Mouse (Mus musculus) ovary, postnatal 14 days (tissue): ENCODE data around the gene Lypd1.

Experiments
- DNase-seq: peaks from one replicate; pipeline ENCODE4 v3.0.0; 2022; ENCODE audit warnings: low spot score

Gene Lypd1

GRCm38 (mm10) chr1:125912601-125913600 lies at the start of gene Lypd1:
Gene Lypd1 (minus strand): TSS chr1:125913101.
- no peak for DNase-seq

DNA sequence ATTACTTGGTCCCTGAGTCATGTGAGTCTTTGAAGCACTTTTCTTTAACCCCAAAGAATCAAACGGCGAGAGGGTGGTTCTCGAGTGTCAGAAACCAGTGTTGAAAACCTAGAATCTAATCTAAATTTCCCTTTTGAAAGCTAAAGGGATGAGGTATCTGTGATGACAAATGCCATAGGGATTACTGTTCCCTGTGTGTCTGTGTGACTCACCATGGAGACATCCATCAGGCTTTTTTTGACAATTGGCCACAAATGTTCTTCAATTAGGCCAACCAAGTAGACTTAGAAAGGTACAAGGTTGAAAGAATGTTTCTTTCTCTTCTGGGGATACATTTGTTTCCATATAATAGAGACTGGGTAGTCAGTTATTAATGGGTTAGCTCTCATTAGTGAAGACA lies 38.1 kb upstream of the Lypd1 start:
- DNase-seq: no peak

- DNase-seq: no peak
Measured at GRCm38 (mm10) chr1:125949076-125949475, 36.2 kb upstream of the Lypd1 start.

DNA sequence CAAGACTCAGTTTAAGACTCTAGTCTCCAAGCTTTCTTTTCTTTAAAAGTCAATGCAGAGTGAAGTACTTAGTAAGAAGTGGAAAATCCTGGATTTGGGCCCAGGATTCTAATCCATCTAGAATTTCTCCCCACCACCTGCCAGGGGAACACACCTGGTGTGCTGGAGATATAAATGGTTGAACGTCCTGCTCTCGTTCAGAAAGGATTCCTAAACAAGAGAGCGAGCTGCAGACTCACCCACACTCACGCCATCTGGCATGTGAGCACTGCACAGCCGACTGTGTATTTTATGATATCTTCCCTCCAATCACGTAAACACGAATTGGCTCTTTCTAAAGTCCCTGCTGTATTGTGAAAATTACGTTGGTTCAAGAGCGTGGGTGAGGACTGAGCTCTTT lies 32.2 kb upstream of the Lypd1 start:
- DNase-seq: no peak

GRCm38 (mm10) chr1:125943305-125943704 lies 30.4 kb upstream of the Lypd1 start:
- no peak for DNase-seq

DNA sequence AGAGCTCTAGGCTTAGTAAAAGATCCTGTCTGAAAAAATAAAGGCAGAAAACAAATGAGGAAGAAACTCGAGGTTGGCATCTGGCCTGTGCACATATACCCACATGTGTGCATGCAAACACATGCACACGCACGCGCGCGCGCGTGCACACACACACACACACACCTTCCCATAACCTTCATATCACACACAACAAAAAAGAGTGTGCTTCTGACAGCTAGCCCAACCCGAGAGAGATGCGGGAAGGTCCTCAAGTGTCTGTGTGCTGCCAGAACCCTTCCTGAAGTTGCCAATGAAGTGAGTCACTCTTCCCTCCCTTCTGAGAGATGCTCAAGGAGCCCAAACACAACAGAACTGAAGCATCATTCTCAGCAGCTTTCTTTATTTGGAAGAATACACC lies 12.6 kb upstream of the Lypd1 start:
- DNase-seq: no peak

GRCm38 (mm10) chr1:125923062-125923461 lies 10.2 kb upstream of the Lypd1 start:
- no peak for DNase-seq

- no peak for DNase-seq
Measured at GRCm38 (mm10) chr1:125920696-125921095, 7.8 kb upstream of the Lypd1 start.

DNA sequence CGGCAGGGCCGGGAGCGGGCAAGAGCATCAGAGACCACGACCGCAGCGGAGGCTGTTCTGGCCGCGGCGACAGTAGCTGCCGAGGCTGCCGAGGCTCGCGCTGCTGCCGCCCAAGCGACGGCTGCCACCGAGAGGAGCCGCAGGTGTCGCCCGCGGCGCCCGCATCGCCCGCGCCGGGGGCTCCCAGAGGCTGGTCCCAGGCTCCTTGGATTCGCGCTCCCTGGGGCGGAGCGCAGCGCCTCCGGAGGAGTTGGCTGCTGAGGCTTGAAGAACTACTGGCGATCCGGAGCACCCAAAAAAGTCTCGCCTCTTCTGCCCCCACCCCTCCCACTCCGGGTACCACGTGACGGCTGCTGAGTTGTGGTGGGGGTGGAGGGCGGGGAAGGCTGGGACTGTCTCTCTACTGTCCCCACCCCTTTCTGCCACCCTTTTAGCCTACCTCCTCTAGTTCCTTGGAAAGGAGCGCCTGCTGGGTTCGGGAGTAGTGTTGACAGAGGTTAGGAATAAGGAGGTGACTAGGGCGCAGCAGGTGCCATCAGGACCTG lies 928 bp downstream of the Lypd1 start:
- DNase-seq: no peak

GRCm38 (mm10) chr1:125911337-125911900 lies 1.5 kb downstream of the Lypd1 start:
- no peak for DNase-seq

DNA sequence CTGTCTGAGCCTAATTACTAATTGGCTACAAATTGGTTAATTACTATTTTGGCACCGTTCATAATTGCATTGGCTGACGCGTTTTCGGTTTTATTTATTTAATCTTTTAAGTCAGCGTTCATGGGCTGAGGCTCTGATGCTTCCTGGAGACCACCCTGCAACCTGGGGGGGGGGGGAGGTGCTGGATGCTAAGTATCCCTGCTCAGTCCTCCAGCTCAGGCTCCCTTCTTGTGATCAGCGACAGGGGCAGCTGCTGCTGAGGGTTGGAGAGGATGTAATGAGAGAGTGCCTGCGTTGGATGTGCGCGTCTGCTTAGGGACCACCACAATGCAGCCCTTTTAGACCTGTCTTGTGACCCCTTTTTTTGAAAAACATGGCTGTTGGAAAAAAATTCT lies 2.0 kb downstream of the Lypd1 start:
- DNase-seq: no peak

GRCm38 (mm10) chr1:125910211-125910870 lies 2.6 kb downstream of the Lypd1 start:
- no peak for DNase-seq

- DNase-seq: no peak
Measured at GRCm38 (mm10) chr1:125893158-125893557, 19.7 kb downstream of the Lypd1 start.

- no peak for DNase-seq
Measured at GRCm38 (mm10) chr1:125870056-125870455, 42.8 kb downstream of the Lypd1 start.

DNA sequence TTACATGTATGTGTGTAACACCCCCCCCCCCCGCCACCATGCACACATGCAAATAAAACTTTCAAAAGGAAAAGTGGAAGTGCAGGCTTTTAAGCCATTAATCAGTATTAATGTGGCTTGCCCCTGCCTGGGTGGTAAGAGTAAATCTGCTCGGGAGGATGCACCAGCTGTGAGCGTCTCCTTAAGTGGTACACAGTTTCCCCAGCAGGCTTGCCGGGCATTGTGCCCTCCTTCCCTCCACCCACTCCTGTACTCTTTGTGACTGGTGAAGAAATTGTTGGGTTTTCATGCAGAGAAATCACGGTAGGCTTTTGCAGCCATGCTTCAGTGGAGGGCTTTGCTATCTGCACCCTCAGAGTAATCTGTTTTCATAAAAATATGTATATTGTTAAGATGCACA lies 54.3 kb downstream of the Lypd1 start:
- DNase-seq: no peak

DNA sequence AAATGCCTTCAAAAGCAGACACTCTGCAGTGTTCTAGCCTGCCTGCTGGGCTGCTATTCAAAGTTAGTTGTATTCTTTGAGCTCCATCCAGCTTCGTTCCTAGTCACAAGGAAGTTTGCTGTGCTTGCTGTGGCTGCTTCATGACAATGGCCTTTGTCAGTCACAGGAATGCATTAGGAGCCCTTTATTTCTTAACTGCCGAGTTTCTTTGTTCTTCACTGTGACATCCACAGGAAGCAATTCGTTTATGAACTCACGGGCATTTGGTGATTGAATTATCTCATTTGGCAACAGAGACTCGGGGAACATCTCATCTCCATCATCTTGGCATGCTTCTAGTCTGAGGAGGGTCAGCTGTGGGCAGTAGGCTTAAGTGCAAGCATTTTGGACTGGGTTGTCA lies 58.3 kb downstream of the Lypd1 start:
- no peak for DNase-seq

DNA sequence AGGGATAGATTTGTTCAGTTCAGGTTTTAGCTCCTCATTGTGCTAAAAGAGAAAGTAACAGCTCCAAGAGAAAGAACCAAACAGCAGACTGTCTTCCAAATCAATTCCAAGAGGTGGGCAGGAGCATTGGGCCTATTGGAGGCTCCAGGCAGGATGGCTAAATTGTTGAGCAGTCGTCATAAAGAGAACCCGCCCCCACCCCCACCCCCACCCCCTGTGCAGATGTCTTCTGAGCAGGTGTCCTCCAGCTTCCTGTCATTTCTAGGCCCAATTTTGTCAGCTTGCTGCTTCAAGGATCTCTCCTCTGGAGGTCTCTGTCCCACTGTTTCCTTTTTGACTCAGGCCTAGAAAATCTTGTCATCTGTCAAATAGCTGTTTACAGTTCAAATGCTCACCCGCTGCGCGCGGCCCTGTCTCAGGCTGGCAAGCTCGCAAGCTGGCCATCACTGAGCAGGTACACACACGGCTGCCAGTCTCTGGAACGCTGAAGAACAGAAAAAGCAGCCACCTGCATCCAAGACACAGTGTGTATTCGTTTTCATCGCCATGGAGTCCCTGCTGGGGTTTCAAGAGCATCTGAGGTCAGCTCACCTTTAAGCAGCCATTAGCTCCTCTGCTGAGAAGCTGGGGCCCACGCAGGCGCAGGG lies 73.0 kb downstream of the Lypd1 start:
- DNase-seq: no peak

DNA sequence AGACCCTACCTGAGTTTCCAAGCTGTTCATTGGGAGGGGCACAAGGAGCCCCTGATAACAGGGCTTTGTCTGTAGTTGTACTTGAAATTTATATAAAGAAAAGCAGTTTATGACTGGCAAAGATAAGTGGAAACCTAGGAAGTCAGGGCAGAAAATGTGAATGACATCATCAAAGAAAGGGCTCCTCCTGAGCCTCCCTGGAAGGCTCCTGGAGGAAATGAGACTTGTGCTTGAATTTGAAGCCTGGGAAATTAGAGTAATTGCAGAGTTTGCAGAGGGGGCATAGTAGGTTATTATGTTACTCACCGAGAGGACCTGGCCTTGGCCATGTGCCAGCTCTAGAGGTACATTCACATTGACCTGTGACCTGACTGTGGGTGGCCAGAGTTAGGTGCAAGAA lies 75.4 kb downstream of the Lypd1 start:
- DNase-seq: no peak

GRCm38 (mm10) chr1:125823611-125824010 lies 89.3 kb downstream of the Lypd1 start:
- DNase-seq: no peak

DNA sequence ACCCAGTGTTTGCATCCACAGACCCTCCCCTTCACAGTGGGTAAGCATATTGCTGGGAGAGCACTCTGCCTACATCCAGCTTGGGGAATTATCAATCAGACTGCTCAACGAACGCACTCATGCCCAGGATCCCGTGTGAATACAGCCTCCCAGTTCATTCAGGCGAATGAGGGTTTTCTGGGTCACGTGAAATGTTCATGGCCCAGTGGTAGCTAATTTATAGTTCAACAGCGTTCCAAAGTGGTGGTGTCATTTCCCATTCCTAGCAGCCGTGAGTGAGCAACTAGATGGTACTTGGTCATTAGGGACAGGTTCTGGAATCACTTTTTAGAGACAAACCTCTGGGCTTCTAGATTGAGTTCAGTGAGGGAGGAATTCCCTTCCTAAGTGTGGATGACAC lies 91.8 kb downstream of the Lypd1 start:
- no peak for DNase-seq
